Mouse (Mus musculus) erythroblast, embryonic 14.5 days (primary cell): Measurements from ENCODE around the gene Glcci1.

Experiments
- GATA1 ChIP-seq: IDR thresholded peaks from 2 replicates; pipeline ENCODE4 v1.6.1; 2012; ENCODE audit warnings: low read length, inconsistent platforms, mixed read lengths
- TAL1 ChIP-seq: IDR thresholded peaks from 3 replicates; pipeline ENCODE4 v1.6.1; 2012; ENCODE audit warnings: low read length, inconsistent platforms, mixed read lengths

GRCm38 (mm10) chr6:8583892-8584291, 74.5 kb downstream of the Glcci1 start:
- TF ChIP-seq GATA1 (no peak), TAL1 (no peak)
